Mouse (Mus musculus) kidney, postnatal 0 days (tissue): ENCODE results near the gene Tnfsfm13. TPM values are rescaled to one million over a fixed set of nuclear protein-coding genes. Genes with fewer than 3 reads are reported as not detected.
A peak's percentile ranks its signal among the peaks of the same experiment; 100 is the strongest.

Source experiments
- ATAC-seq: fragments of 200-750 bp; cut with Nextera tagmentation; replicated peaks from 2 replicates; pipeline ENCODE4 v1.8.0; 2017; ENCODE audit warnings: low read depth, moderate number of reproducible peaks, moderate TSS enrichment, moderate library complexity; ENCODE audit not compliant: low FRiP score
- DNase-seq: peaks from one replicate; pipeline ENCODE4 v3.0.0-alpha.2; 2016; ENCODE audit warnings: low spot score
- H3K27ac ChIP-seq: fragments of 300-500 bp; sonication (generic); 2 replicates; pipeline ENCODE4 v1.5.1; 2014; ENCODE audit warnings: mild to moderate bottlenecking
- H3K27me3 ChIP-seq: fragments of 300-500 bp; sonication (generic); 2 replicates; pipeline ENCODE4 v1.6.1; 2014; ENCODE audit warnings: low read length, mixed read lengths; ENCODE audit not compliant: insufficient read depth
- H3K36me3 ChIP-seq: fragments of 300-500 bp; sonication (generic); 2 replicates; pipeline ENCODE4 v1.6.1; 2014; ENCODE audit warnings: low read length, mixed read lengths; ENCODE audit not compliant: insufficient read depth
- H3K4me1 ChIP-seq: fragments of 300-500 bp; sonication (generic); replicated peaks from 2 replicates; pipeline ENCODE4 v1.6.1; 2014; ENCODE audit warnings: antibody characterized with exemption, low read length, mixed read lengths; ENCODE audit not compliant: insufficient read depth
- H3K4me2 ChIP-seq: fragments of 300-500 bp; sonication (generic); 2 replicates; pipeline ENCODE4 v1.6.1; 2014; ENCODE audit warnings: mild to moderate bottlenecking, low read length, moderate library complexity, mixed read lengths
- H3K4me3 ChIP-seq: fragments of 300-500 bp; sonication (generic); replicated peaks from 2 replicates; pipeline ENCODE4 v1.5.1; 2014; ENCODE audit warnings: low read depth, low read length
- H3K9ac ChIP-seq: fragments of 300-500 bp; sonication (generic); 2 replicates; pipeline ENCODE4 v1.6.1; 2014; ENCODE audit warnings: low read depth, low read length
- H3K9me3 ChIP-seq: fragments of 300-500 bp; sonication (generic); replicated peaks from 2 replicates; pipeline ENCODE4 v1.6.1; 2016; ENCODE audit warnings: low read length, inconsistent platforms, mixed read lengths
- CTCF ChIP-seq: IDR thresholded peaks from 2 replicates; pipeline ENCODE4 v1.5.1; 2016; ENCODE audit warnings: antibody characterized with exemption, low read depth, mild to moderate bottlenecking, moderate library complexity
- WGBS: fragments of 180-500 bp; shearing (Covaris S2); extraction: QIAGEN DNeasy Blood & Tissue Kit; methylation state at CpG from one replicate; pipeline ENCODE4 v1.1.7; 2014; 5-methylcytosine and 5-hydroxymethylcytosine counted together
- microRNA counts: library from miRNA; unstranded; fragments of <30 nt; microRNA quantifications from one replicate; lab custom pipeline; 2015
- microRNA-seq: library from miRNA; unstranded; fragments of <30 nt; microRNA quantifications from one replicate; pipeline ENCODE4, GENCODE M21; 2016
- polyA plus RNA-seq: library from polyadenylated mRNA; unstranded; fragments of >200 nt; fragmentation: Nextera tagmentation; extraction: Ambion mirVana; gene quantifications from 2 replicates; pipeline ENCODE4 v1.2.1, GENCODE M21; 2015

Tnfsfm13 gene
- polyA plus RNA-seq, 1 experiment from 2014 or later: 8.0 TPM

- no peaks in the 10 kb centered on the region for H3K9me3 ChIP-seq
- DNase-seq (no peak), ATAC-seq (no peak)
- peak overlapping the region; percentile 27; the same call in 1 of the 2 replicates for H3K27ac ChIP-seq
- H3K4me3 ChIP-seq: no peak overlapping the region
- H3K27me3 ChIP-seq: no peaks in the 10 kb centered on the region
- H3K4me2 ChIP-seq: no peak overlapping the region
- H3K4me1 ChIP-seq: no peaks in the 10 kb centered on the region
- 34% methylated on average over 9 of the region's 9 CpGs for WGBS
- no peak overlapping the region for H3K9ac ChIP-seq
- peaks cover 56% of the 10 kb centered on the region for H3K36me3 ChIP-seq
- TF ChIP-seq CTCF: no peak
Observed at GRCm38 (mm10) chr11:69654760-69655159, 41.1 kb downstream of the Tnfsfm13 start.

DNA sequence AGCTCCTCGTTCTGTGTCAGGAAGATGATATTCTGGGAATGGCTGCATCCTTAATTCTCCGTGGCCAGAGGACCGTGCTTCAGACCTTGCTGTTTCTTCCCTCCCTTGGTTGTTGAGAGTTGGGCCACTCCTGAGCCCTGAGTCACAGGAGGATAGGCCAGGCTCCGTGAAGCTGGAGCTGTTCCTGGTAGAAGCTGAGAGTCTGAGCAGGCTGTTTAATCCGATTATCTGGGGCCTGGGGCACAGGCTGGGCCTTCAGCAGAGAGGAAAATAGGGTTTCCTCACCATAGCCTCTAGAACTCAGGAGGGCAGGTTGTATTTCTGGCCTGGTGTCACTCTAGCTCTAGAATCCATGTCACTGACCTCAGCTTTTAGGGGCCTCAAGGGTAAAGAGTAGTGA, 42.5 kb downstream of the Tnfsfm13 start:
- no peaks in the 10 kb centered on the region for H3K4me1 ChIP-seq
- DNase-seq (no peak), ATAC-seq (no peak)
- no peak overlapping the region for H3K4me3 ChIP-seq
- peaks cover 61% of the 10 kb centered on the region for H3K36me3 ChIP-seq
- 72% methylated on average over 5 of the region's 5 CpGs for WGBS
- TF ChIP-seq CTCF: no peak
- H3K4me2 ChIP-seq: no peak overlapping the region
- no peaks in the 10 kb centered on the region for H3K9me3 ChIP-seq
- H3K27ac ChIP-seq: no peak overlapping the region
- H3K9ac ChIP-seq: no peak overlapping the region
- no peaks in the 10 kb centered on the region for H3K27me3 ChIP-seq

DNA sequence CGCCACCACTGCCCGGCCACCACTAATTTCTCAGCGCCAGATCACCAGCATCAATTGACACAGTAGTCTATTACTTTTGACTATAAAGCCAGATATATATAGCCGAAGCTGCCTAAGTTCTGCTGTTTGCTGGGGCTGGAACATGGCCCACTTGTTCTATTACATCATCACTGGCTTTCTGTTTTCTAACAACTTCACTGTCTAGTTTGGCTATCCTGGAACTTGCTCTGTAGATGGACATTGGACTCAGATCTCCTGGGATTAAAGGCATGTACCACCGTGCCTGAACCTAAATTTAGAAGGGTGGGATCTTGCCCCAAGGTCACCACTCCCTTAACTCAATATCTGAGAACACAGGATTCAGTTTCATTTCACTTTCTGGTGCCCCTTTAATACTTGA, 50.0 kb downstream of the Tnfsfm13 start:
- DNase-seq (no peak), ATAC-seq (no peak)
- 90% methylated on average over 5 of the region's 5 CpGs for WGBS
- TF ChIP-seq CTCF: no peak
- Histone ChIP-seq H3K27me3 (no peaks in the 10 kb centered on the region), H3K4me1 (no peaks in the 10 kb centered on the region), H3K4me3 (no peak overlapping the region), H3K9ac (no peak overlapping the region), H3K36me3 (peaks cover 79% of the 10 kb centered on the region), H3K27ac (no peak overlapping the region), H3K9me3 (no peaks in the 10 kb centered on the region), H3K4me2 (no peak overlapping the region)

DNA sequence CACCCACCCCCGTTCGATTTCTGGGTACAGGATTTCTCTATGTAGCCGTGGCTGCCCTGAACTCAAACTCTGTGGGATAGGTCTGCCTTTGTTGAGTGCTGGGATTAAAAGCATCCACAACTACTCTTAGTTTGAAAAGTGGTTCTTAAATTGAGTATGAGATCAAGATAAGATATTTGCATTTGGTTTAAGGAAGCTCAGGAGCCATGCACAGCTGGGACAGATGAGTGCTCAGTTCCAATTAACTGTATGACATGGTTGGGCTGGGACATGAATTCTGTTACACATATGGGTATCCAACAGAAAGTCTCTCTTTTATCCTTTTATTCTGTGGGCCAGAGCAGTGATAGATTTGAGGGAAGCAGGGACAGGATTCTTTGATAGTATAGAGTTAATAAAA, 60.4 kb downstream of the Tnfsfm13 start:
- Histone ChIP-seq H3K4me1 (peaks cover 12% of the 10 kb centered on the region; the same call in 1 of the 2 replicates), H3K27me3 (no peaks in the 10 kb centered on the region), H3K4me3 (no peak overlapping the region), H3K9ac (no peak overlapping the region), H3K4me2 (peak overlapping the region; percentile 32), H3K27ac (no peak overlapping the region), H3K36me3 (peaks cover 5% of the 10 kb centered on the region; the same call in 1 of the 2 replicates), H3K9me3 (no peaks in the 10 kb centered on the region)
- DNase-seq (no peak), ATAC-seq (no peak)
- no peak for TF ChIP-seq CTCF
- 78% methylated on average over 3 of the region's 3 CpGs for WGBS

GRCm38 (mm10) chr11:69633128-69633866, 62.6 kb downstream of the Tnfsfm13 start:
- H3K9me3 ChIP-seq: no peaks in the 10 kb centered on the region
- H3K4me3 ChIP-seq: peak overlapping the region; percentile 91
- ATAC-seq (peak; percentile 57), DNase-seq (peak; percentile 72)
- H3K4me2 ChIP-seq: peak overlapping the region; percentile 51
- under 1% methylated on average over 38 of the region's 50 CpGs for WGBS
- H3K27ac ChIP-seq: peak overlapping the region; percentile 97
- no peak for TF ChIP-seq CTCF
- no peaks in the 10 kb centered on the region for H3K36me3 ChIP-seq
- H3K9ac ChIP-seq: peak overlapping the region; percentile 97
- no peaks in the 10 kb centered on the region for H3K27me3 ChIP-seq
- H3K4me1 ChIP-seq: peaks cover 12% of the 10 kb centered on the region; the same call in 1 of the 2 replicates

MicroRNAs within 50 kb of the gene (microRNA counts, 519-probe panel; counts per million panel counts)
- microRNA mmu-miR-1934 (lab: Ali Mortazavi, UCI): 330 counts per million, percentile 68 among the panel's probes with 10 or more counts
- 330 counts per million, percentile 68 among the panel's probes with 10 or more counts for microRNA mmu-miR-467f (lab: Ali Mortazavi, UCI)

Small RNAs within 50 kb of the gene (microRNA-seq; reads per million reads assigned to microRNA genes)
- 2.8 reads per million, percentile 6 among the genes with 10 or more reads in this experiment for gene Mir1934
- gene Mir467f: not detected

Other genes with a start within 250 kb of the Tnfsfm13 start
- gene Dnah2, start 147.0 kb downstream of the Tnfsfm13 start, polyA plus RNA-seq: 0.32 and 0.52 TPM in 2 replicates
- 7.7 and 7.8 TPM in 2 replicates for gene Efnb3, start 135.9 kb downstream of the Tnfsfm13 start, polyA plus RNA-seq
- gene Wrap53, start 115.8 kb downstream of the Tnfsfm13 start, polyA plus RNA-seq: 17.9 and 19.4 TPM in 2 replicates
- 117 and 121 TPM in 2 replicates for gene Trp53, start 115.7 kb downstream of the Tnfsfm13 start, polyA plus RNA-seq
- gene Atp1b2, start 90.2 kb downstream of the Tnfsfm13 start, polyA plus RNA-seq: 13.7 and 16.3 TPM in 2 replicates
- gene Shbg, start 78.2 kb downstream of the Tnfsfm13 start, polyA plus RNA-seq: 0.13 TPM in 1 of 2 replicates, not detected in the other
- 27.6 and 31.3 TPM in 2 replicates for gene Sat2, start 74.1 kb downstream of the Tnfsfm13 start, polyA plus RNA-seq
- gene Fxr2, start 63.1 kb downstream of the Tnfsfm13 start, polyA plus RNA-seq: 17.4 and 18.4 TPM in 2 replicates
- gene Sox15, start 40.8 kb downstream of the Tnfsfm13 start, polyA plus RNA-seq: 0.28 and 0.32 TPM in 2 replicates
- gene Mpdu1, start 33.5 kb downstream of the Tnfsfm13 start, polyA plus RNA-seq: 82.6 and 85.7 TPM in 2 replicates
- gene Cd68, start 29.9 kb downstream of the Tnfsfm13 start, polyA plus RNA-seq: 10.4 and 12.8 TPM in 2 replicates
- gene Eif4a1, start 23.7 kb downstream of the Tnfsfm13 start, polyA plus RNA-seq: 468 and 493 TPM in 2 replicates
- gene Senp3, start 14.0 kb downstream of the Tnfsfm13 start, polyA plus RNA-seq: 52.2 and 59.4 TPM in 2 replicates
- 0.43 and 0.89 TPM in 2 replicates for gene Tnfsf13, start 10.3 kb downstream of the Tnfsfm13 start, polyA plus RNA-seq
- 14.1 and 15.8 TPM in 2 replicates for gene Tnfsf12, start 249 bp downstream of the Tnfsfm13 start, polyA plus RNA-seq
- gene Polr2a, start 62.5 kb upstream of the Tnfsfm13 start, polyA plus RNA-seq: 19.0 and 21.0 TPM in 2 replicates
- gene Slc35g3, start 65.9 kb upstream of the Tnfsfm13 start, polyA plus RNA-seq: 0.17 TPM in 1 of 2 replicates, not detected in the other
- 2.7 and 3.3 TPM in 2 replicates for gene Zbtb4, start 69.8 kb upstream of the Tnfsfm13 start, polyA plus RNA-seq
- 12.0 and 12.1 TPM in 2 replicates for gene Chrnb1, start 99.8 kb upstream of the Tnfsfm13 start, polyA plus RNA-seq
- 0.63 and 0.98 TPM in 2 replicates for gene Fgf11, start 105.8 kb upstream of the Tnfsfm13 start, polyA plus RNA-seq
- gene Tmem102, start 109.5 kb upstream of the Tnfsfm13 start, polyA plus RNA-seq: 22.9 and 23.0 TPM in 2 replicates
- not detected in 2 replicates for gene Gm39566, start 119.2 kb upstream of the Tnfsfm13 start, polyA plus RNA-seq
- not detected in 2 replicates for gene Spem2, start 122.4 kb upstream of the Tnfsfm13 start, polyA plus RNA-seq
- not detected in 2 replicates for gene Spem1, start 126.1 kb upstream of the Tnfsfm13 start, polyA plus RNA-seq
- 4.1 and 4.7 TPM in 2 replicates for gene Nlgn2, start 141.7 kb upstream of the Tnfsfm13 start, polyA plus RNA-seq
- gene Tmem256, start 142.4 kb upstream of the Tnfsfm13 start, polyA plus RNA-seq: 485 and 528 TPM in 2 replicates
- gene Plscr3, start 150.3 kb upstream of the Tnfsfm13 start, polyA plus RNA-seq: 96.4 and 102 TPM in 2 replicates
- gene Tnk1, start 162.6 kb upstream of the Tnfsfm13 start, polyA plus RNA-seq: 6.3 and 7.0 TPM in 2 replicates
- not detected in 2 replicates for gene Tmem95, start 181.9 kb upstream of the Tnfsfm13 start, polyA plus RNA-seq
- 7.7 and 7.8 TPM in 2 replicates for gene Kctd11, start 185.3 kb upstream of the Tnfsfm13 start, polyA plus RNA-seq
- gene Acap1, start 199.4 kb upstream of the Tnfsfm13 start, polyA plus RNA-seq: 0.33 and 0.48 TPM in 2 replicates
- gene 2810408A11Rik, start 204.9 kb upstream of the Tnfsfm13 start, polyA plus RNA-seq: 12.5 and 13.0 TPM in 2 replicates
- 9.7 and 12.7 TPM in 2 replicates for gene Neurl4, start 205.0 kb upstream of the Tnfsfm13 start, polyA plus RNA-seq
- 63.0 and 65.0 TPM in 2 replicates for gene Gps2, start 217.8 kb upstream of the Tnfsfm13 start, polyA plus RNA-seq
- 1,371 and 1,476 TPM in 2 replicates for gene Eif5a, start 225.9 kb upstream of the Tnfsfm13 start, polyA plus RNA-seq
- gene Ybx2, start 239.7 kb upstream of the Tnfsfm13 start, polyA plus RNA-seq: 6.8 and 7.5 TPM in 2 replicates